Mouse (Mus musculus) embryonic facial prominence, embryonic 13.5 days (tissue): ENCODE data around the gene Ccdc57. TPM values are rescaled to one million over a fixed set of nuclear protein-coding genes. Genes with fewer than 3 reads are reported as not detected.

Source experiments
- ATAC-seq: fragments of 200-750 bp; cut with Nextera tagmentation; 2 replicates; pipeline ENCODE4 v1.8.0; 2017; ENCODE audit warnings: low read depth; ENCODE audit not compliant: insufficient number of reproducible peaks, insufficient read depth, low FRiP score, low TSS enrichment
- H3K27ac ChIP-seq: fragments of 300-500 bp; sonication (generic); 2 replicates; pipeline ENCODE4 v1.5.1; 2015; ENCODE audit warnings: moderate library complexity, mild to moderate bottlenecking, inconsistent platforms
- H3K27me3 ChIP-seq: fragments of 300-500 bp; sonication (generic); 2 replicates; pipeline ENCODE4 v1.6.1; 2015; ENCODE audit warnings: mild to moderate bottlenecking, inconsistent platforms
- H3K36me3 ChIP-seq: fragments of 300-500 bp; sonication (generic); 2 replicates; pipeline ENCODE4 v1.6.1; 2015; ENCODE audit warnings: mild to moderate bottlenecking, inconsistent platforms
- H3K4me1 ChIP-seq: fragments of 300-500 bp; sonication (generic); 2 replicates; pipeline ENCODE4 v1.6.1; 2015; ENCODE audit warnings: inconsistent platforms
- H3K4me2 ChIP-seq: fragments of 300-500 bp; sonication (generic); 2 replicates; pipeline ENCODE4 v1.6.1; 2015; ENCODE audit warnings: moderate library complexity, mild to moderate bottlenecking, inconsistent platforms
- H3K4me3 ChIP-seq: fragments of 300-500 bp; sonication (generic); 2 replicates; pipeline ENCODE4 v1.5.1; 2015; ENCODE audit warnings: mild to moderate bottlenecking, inconsistent platforms
- H3K9ac ChIP-seq: fragments of 300-500 bp; sonication (generic); 2 replicates; pipeline ENCODE4 v1.6.1; 2015; ENCODE audit warnings: mild to moderate bottlenecking, inconsistent platforms
- H3K9me3 ChIP-seq: fragments of 300-500 bp; sonication (generic); 2 replicates; pipeline ENCODE4 v1.6.1; 2016; ENCODE audit warnings: inconsistent platforms
- WGBS: fragments of 180-500 bp; shearing (Covaris S2); methylation state at CpG from one replicate; pipeline ENCODE4 v1.1.7; 2015; ENCODE audit warnings: mixed read lengths; 5-methylcytosine and 5-hydroxymethylcytosine counted together
- polyA plus RNA-seq: library from polyadenylated mRNA; unstranded; fragments of >200 nt; fragmentation: Nextera tagmentation; extraction: Ambion mirVana; gene quantifications from 2 replicates; pipeline ENCODE4 v1.2.1, GENCODE M21; 2015

The Ccdc57 gene
- polyA plus RNA-seq, 1 experiment from 2014 or later, result 6.1 TPM

DNA sequence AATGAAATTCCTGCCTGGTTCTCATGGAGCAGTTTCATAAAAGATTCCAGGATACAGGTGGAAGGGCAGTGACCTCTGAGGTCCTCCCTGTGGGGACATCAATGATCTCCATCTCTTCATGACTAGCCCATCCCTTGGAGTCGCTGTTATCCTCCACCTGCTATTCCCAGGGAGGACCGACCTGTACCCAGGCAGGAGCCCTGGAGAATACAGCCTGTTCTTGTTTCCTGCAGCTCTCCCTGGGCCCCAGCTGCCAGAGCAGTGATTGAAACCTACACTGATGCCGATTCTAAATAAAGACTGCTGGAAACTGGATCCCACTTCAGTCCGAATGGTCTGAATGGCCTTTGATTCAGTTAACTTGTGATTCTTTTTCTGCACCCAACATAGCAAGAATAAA lies 1.2 kb downstream of the Ccdc57 start:
- Histone ChIP-seq H3K4me1 (peaks cover 6% of the 10 kb centered on the region; the same call in 1 of the 2 replicates), H3K4me2 (0 out of 2 replicates have a peak overlapping the region, but pooled peaks have one; percentile 79), H3K27ac (no peak overlapping the region), H3K4me3 (no peak overlapping the region), H3K36me3 (peaks cover under 1% of the 10 kb centered on the region), H3K9ac (no peak overlapping the region), H3K9me3 (no peaks in the 10 kb centered on the region), H3K27me3 (no peaks in the 10 kb centered on the region)
- 85% methylated on average over 4 of the region's 4 CpGs for WGBS
- no peak for ATAC-seq

- H3K4me1 ChIP-seq, result peaks cover 6% of the 10 kb centered on the region; the same call in 1 of the 2 replicates
- 90% methylated on average over 4 of the region's 4 CpGs for WGBS
- no peaks in the 10 kb centered on the region for H3K9me3 ChIP-seq
- H3K27me3 ChIP-seq, result no peaks in the 10 kb centered on the region
- no peak overlapping the region for H3K4me2 ChIP-seq
- no peak overlapping the region for H3K9ac ChIP-seq
- no peak overlapping the region for H3K4me3 ChIP-seq
- H3K36me3 ChIP-seq, result peaks cover 14% of the 10 kb centered on the region
- no peak for ATAC-seq
- no peak overlapping the region for H3K27ac ChIP-seq
These were observed 4.2 kb downstream of the Ccdc57 start for GRCm38 (mm10) chr11:120928468-120928867.

DNA sequence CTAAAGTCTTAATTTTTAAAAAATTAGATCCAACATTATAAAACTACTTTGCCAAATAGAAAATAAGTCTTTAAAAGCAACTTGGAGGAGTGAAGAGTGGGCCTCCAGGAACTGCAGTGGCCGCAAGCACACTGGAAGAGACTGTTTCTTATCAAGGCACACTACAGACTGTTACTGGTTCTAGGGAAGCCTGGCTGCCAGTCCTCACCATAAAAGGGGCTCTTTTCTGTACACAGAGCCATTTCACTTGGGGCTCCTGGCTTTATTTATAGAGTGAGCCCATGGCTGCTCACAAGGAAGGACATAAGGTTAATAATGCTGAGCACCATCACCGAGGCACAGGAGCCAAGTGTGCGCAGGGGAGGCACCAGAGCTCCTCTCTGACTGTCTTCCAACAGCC lies 10.1 kb downstream of the Ccdc57 start:
- H3K36me3 ChIP-seq, result peaks cover 54% of the 10 kb centered on the region
- H3K4me1 ChIP-seq, result no peaks in the 10 kb centered on the region
- H3K27me3 ChIP-seq, result no peaks in the 10 kb centered on the region
- H3K4me3 ChIP-seq, result no peak overlapping the region
- 93% methylated on average over 3 of the region's 3 CpGs for WGBS
- H3K9me3 ChIP-seq, result no peaks in the 10 kb centered on the region
- H3K27ac ChIP-seq, result no peak overlapping the region
- ATAC-seq, result no peak
- no peak overlapping the region for H3K4me2 ChIP-seq
- no peak overlapping the region for H3K9ac ChIP-seq

- Histone ChIP-seq H3K4me2 (no peak overlapping the region), H3K27ac (no peak overlapping the region), H3K27me3 (no peaks in the 10 kb centered on the region), H3K9ac (no peak overlapping the region), H3K9me3 (no peaks in the 10 kb centered on the region), H3K4me1 (no peaks in the 10 kb centered on the region), H3K4me3 (no peak overlapping the region), H3K36me3 (peaks cover 49% of the 10 kb centered on the region)
- no peak for ATAC-seq
- 96% methylated on average over 5 of the region's 5 CpGs for WGBS
These were observed 14.9 kb downstream of the Ccdc57 start for GRCm38 (mm10) chr11:120917756-120918155.

- Histone ChIP-seq H3K9me3 (no peaks in the 10 kb centered on the region), H3K4me1 (no peaks in the 10 kb centered on the region), H3K27ac (no peak overlapping the region), H3K36me3 (peaks cover 40% of the 10 kb centered on the region), H3K27me3 (no peaks in the 10 kb centered on the region), H3K4me3 (no peak overlapping the region), H3K9ac (no peak overlapping the region), H3K4me2 (no peak overlapping the region)
- WGBS, result 53% methylated on average over 3 of the region's 3 CpGs
- no peak for ATAC-seq
These were observed 16.2 kb downstream of the Ccdc57 start for GRCm38 (mm10) chr11:120916477-120916876.

DNA sequence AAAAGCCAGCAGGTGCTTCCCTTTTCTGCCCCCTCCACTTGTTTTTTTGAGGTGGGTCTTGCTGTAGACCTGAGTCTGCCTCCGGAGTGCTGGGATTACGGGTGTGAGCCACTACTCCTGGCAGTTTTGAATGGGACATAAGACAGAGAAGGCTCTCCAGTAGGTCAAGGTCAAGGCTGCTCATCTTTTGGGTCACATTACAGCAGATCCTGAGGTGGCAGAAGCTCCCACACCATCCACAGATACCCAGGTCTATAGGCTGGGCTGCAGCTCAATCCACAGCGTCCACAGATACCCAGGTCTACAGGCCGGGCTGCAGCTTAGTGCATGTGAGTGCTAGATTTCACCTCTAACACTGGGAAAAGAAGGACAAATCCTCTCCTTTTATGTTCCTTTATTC lies 18.9 kb downstream of the Ccdc57 start:
- Histone ChIP-seq H3K36me3 (peaks cover 21% of the 10 kb centered on the region), H3K4me1 (no peaks in the 10 kb centered on the region), H3K4me3 (no peak overlapping the region), H3K27me3 (no peaks in the 10 kb centered on the region), H3K9ac (no peak overlapping the region), H3K9me3 (no peaks in the 10 kb centered on the region), H3K27ac (no peak overlapping the region), H3K4me2 (no peak overlapping the region)
- no peak for ATAC-seq
- WGBS, result 95% methylated on average over 4 of the region's 4 CpGs

DNA sequence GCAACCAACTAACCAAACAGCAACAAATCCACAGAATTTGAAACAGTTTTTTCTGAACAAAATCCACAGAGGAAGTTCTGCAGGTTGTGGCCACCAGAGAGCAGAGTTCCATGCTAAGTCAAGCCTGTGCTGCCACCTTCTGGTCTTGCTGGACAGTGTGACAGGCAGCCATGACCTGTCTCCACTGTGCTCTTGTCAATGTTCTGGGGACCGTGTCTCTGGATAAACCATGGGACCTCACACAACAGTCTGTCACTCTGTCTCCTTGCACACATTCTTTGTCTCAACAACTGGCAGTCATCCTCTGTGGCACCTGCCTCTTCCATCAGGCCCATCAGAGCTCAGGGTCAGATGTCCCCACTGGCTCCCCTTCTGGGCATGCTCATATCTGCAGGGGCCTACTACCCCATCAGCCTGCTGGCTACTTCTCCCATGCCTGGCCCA lies 27.2 kb downstream of the Ccdc57 start:
- WGBS, result 24% methylated on average over 1 of the region's 1 CpGs

DNA sequence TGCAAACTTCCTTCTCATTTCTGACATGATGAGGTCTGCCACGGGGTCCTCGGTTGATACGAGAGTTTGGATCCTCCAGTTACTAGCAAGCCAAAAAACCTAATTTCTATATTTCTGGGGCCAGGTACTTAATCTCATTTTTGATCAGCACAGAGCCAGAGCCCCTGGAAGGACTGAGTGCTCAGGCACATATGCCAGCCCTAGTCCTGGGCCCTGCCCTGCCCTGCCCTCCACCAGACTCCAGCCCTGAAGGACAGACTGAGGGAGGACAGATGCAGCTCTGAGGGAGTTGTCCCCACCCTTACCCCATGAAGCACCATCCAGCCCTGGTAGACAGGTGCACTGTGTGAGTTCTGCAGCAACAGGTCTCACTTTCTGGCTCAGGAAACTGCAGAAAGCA lies 28.1 kb downstream of the Ccdc57 start:
- H3K9ac ChIP-seq, result no peak overlapping the region
- H3K36me3 ChIP-seq, result peaks cover 29% of the 10 kb centered on the region; the same call in 1 of the 2 replicates
- no peak for ATAC-seq
- H3K27me3 ChIP-seq, result no peaks in the 10 kb centered on the region
- H3K9me3 ChIP-seq, result no peaks in the 10 kb centered on the region
- no peak overlapping the region for H3K4me3 ChIP-seq
- H3K4me2 ChIP-seq, result no peak overlapping the region
- WGBS, result 94% methylated on average over 3 of the region's 3 CpGs
- no peak overlapping the region for H3K27ac ChIP-seq
- no peaks in the 10 kb centered on the region for H3K4me1 ChIP-seq

More for the DNA sequence above, 27.2 kb downstream of the Ccdc57 start:
- no peak overlapping the region for H3K4me3 ChIP-seq
- H3K9ac ChIP-seq, result no peak overlapping the region
- H3K4me2 ChIP-seq, result no peak overlapping the region
- no peaks in the 10 kb centered on the region for H3K9me3 ChIP-seq
- ATAC-seq, result peak; percentile 75; the same call in 1 of the 2 replicates
- H3K4me1 ChIP-seq, result no peaks in the 10 kb centered on the region
- H3K27ac ChIP-seq, result no peak overlapping the region
- no peaks in the 10 kb centered on the region for H3K27me3 ChIP-seq
- H3K36me3 ChIP-seq, result peaks cover 29% of the 10 kb centered on the region; the same call in 1 of the 2 replicates

DNA sequence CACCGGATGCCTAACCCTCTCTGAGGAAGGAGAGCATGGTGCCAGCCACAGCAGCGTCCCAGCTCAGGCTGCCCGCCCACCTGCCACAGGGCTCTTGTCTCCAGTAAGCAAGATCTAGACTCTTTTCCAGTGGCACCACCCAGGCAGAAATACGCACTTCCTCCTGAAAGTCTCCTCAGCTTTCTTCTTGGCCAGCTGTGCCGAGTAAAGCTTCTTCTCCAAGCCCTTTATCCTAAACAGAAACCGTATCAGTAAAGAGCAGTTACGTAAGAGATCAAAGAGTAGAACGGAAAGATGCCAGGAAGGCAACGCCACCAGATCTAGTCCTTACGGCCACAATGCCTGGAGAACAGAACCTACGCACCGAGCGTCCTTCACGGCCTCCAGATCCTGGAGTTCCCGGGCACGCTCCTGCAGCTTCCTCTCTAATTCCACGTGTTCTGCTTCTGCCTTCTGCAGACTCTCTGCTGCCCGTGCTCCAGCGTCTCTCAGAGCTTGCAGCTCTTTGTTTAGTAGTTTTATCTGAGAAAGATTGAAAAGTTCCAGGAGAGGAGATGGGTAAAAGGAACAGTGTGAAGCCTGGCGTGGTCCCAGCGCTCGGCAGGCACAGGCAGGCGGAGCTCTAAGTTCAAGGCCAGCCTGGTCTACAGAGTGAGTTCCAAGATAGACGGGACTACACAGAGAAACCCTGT lies 29.4 kb downstream of the Ccdc57 start:
- no peak overlapping the region for H3K9ac ChIP-seq
- H3K4me3 ChIP-seq, result no peak overlapping the region
- H3K27me3 ChIP-seq, result no peaks in the 10 kb centered on the region
- WGBS, result 85% methylated on average over 24 of the region's 24 CpGs
- H3K4me2 ChIP-seq, result no peak overlapping the region
- H3K27ac ChIP-seq, result no peak overlapping the region
- H3K9me3 ChIP-seq, result no peaks in the 10 kb centered on the region
- no peak for ATAC-seq
- no peaks in the 10 kb centered on the region for H3K4me1 ChIP-seq
- H3K36me3 ChIP-seq, result peaks cover 29% of the 10 kb centered on the region; the same call in 1 of the 2 replicates

GRCm38 (mm10) chr11:120902487-120903142 lies 30.1 kb downstream of the Ccdc57 start:
- no peak overlapping the region for H3K27ac ChIP-seq
- no peaks in the 10 kb centered on the region for H3K4me1 ChIP-seq
- no peak overlapping the region for H3K4me3 ChIP-seq
- H3K36me3 ChIP-seq, result peaks cover 28% of the 10 kb centered on the region
- no peaks in the 10 kb centered on the region for H3K9me3 ChIP-seq
- no peak for ATAC-seq
- no peaks in the 10 kb centered on the region for H3K27me3 ChIP-seq
- 58% methylated on average over 10 of the region's 10 CpGs for WGBS
- no peak overlapping the region for H3K9ac ChIP-seq
- no peak overlapping the region for H3K4me2 ChIP-seq

DNA sequence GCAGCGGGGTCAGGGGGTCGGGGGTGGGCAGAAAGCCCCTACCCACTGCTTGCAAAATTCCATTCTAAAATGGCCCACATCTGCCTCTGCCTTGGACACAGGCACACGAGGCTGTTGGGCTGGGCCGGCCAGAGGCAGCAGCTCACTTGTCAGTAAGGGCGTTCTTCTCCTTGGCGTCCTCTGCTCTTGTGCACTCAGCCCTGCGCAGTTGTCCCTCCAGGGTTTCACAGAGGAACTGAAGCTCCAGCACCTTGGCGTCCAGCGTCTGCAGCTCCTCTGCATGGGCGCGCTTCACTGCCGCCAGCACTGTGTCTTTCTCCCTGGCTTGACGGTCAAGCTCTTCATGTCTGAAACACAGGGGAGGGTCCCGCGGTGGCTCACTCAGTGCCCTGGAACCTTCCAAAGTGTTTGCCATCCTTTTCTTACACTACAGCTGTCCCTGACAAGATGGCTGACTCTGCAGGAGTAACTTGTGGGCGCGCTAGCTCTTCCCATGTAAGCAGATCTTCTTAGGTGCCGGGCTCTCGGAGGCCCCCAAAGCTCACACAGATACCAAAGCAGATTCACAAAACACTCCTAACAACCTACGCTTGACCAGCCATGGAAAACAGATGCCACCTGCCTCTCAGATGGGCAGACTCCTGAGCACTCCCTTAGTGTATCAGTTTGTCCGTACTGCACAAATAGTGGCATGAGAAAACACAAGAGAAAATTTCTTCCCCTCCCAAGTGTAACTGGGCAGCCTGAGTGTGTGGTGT lies 30.8 kb downstream of the Ccdc57 start:
- no peak overlapping the region for H3K4me2 ChIP-seq
- no peak overlapping the region for H3K9ac ChIP-seq
- H3K27ac ChIP-seq, result no peak overlapping the region
- no peaks in the 10 kb centered on the region for H3K27me3 ChIP-seq
- H3K4me1 ChIP-seq, result no peaks in the 10 kb centered on the region
- no peaks in the 10 kb centered on the region for H3K9me3 ChIP-seq
- no peak for ATAC-seq
- peaks cover 30% of the 10 kb centered on the region for H3K36me3 ChIP-seq
- H3K4me3 ChIP-seq, result no peak overlapping the region
- WGBS, result 81% methylated on average over 21 of the region's 21 CpGs
